Mouse (Mus musculus) lung, adult 10 weeks (tissue): ENCODE data around the gene Ceacam11. TPM values are rescaled to one million over a fixed set of nuclear protein-coding genes. Genes with fewer than 3 reads are reported as not detected.

ENCODE experiments used
- polyA plus RNA-seq: library from polyadenylated mRNA; stranded (reverse); fragments of 350-450 nt; fragmentation: Illumina TruSeq; extraction: RNeasy Lipid Tissue Mini Kit (QIAGEN cat#74804); gene quantifications from one replicate; pipeline ENCODE4 v1.2.3, GENCODE M21; 2014; ENCODE audit warnings: low read depth, low replicate concordance; ENCODE audit not compliant: insufficient read depth

Gene Ceacam11
- not detected for polyA plus RNA-seq

GRCm38 (mm10) chr7:17971824-17972223, at the start of gene Ceacam11:
Gene Ceacam11, plus strand, starts transcription at chr7:17972124.

GRCm38 (mm10) chr7:18009589-18009988, 37.7 kb downstream of the Ceacam11 start, which contains the start of gene Ceacam13:
Gene Ceacam13, plus strand, starts transcription at chr7:18009889.

Other genes starting within 250 kb of the Ceacam11 start
- gene Ceacam14, start 159.5 kb upstream of the Ceacam11 start, polyA plus RNA-seq = not detected
- not detected for gene Gm5155, start 100.4 kb upstream of the Ceacam11 start, polyA plus RNA-seq
- gene Ceacam13, start 37.8 kb downstream of the Ceacam11 start, polyA plus RNA-seq = not detected
- gene Ceacam12, start 93.8 kb downstream of the Ceacam11 start, polyA plus RNA-seq = not detected
- not detected for gene Igfl3, start 204.4 kb downstream of the Ceacam11 start, polyA plus RNA-seq